Mouse (Mus musculus): ENCODE measurements around the gene Yeats2. TPM values are rescaled to one million over a fixed set of nuclear protein-coding genes. Genes with fewer than 3 reads are reported as not detected.
"Not testable (repeated sequence)": the region's sequence is repeated elsewhere in the genome, so short reads cannot be mapped to it uniquely, and the experiment has no call there.

The Yeats2 gene
- 48.6 and 51.1 TPM in 2 replicates for polyA plus RNA-seq (2016; fragmentation: Nextera tagmentation; extraction: Ambion mirVana)

DNA sequence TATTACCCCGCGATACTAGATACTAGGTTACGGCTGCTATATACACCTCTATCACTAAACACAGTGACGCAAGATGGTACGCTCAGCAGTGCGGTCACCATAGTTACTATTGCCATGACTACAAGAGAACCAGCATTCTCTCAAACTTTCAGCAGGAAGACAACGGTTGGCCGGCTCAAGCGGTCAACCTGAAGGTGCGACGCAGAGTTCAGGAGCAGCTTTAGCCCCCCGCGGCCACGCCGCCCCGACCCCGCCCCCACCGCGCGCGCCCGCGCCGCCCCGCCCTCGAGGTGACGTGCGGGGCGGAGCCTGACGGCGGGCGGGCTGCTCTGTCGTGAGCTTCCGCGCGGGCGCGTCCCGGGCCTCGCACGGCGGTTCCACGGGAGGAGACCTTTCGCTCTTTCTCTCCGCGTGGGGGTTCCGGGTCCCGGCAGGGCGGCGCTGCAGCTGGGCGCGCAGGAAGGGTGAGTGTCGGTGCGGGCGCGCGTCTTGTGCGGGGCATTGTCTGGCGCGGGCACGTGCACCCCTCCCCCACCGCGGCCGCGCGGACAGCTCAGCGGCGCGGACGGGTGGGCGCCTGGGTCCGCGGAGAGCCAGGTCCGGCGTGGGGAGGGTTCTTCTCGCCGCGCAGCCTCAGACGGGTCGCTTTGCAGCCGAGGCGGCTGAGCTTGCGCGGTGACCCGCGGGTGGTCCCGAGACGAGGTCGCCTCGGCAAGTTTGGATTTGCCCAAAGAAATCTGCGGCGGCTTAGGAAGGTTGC, at the start of gene Yeats2:
Yeats2 (plus strand) TSS at position 292 of the 760 bp plus-strand sequence.
- ATAC-seq (ENCODE audit: low FRiP score) = peak; percentile 96
- under 1% methylated on average over 88 of the region's 92 CpGs for WGBS
- H3K27me3 ChIP-seq = no peaks in the 10 kb centered on the region
- H3K4me1 ChIP-seq = peaks cover 15% of the 10 kb centered on the region
- H3K9ac ChIP-seq = peak within 1 kb of the TSS; percentile 87
- H3K4me2 ChIP-seq = peak within 1 kb of the TSS; percentile 58
- peaks cover 12% of the 10 kb centered on the region; the same call in 1 of the 2 replicates for H3K36me3 ChIP-seq (replicated peaks)
- H3K4me3 ChIP-seq (replicated peaks) = peak within 1 kb of the TSS; percentile 76
- 0 out of 2 replicates have a peak, but pooled peaks cover 3% of the 10 kb centered on the region for H3K9me3 ChIP-seq
- peak within 1 kb of the TSS; percentile 95 for H3K27ac ChIP-seq

GRCm38 (mm10) chr16:20095966-20096365, 44.9 kb upstream of the Yeats2 start:
- H3K27ac ChIP-seq = no peak overlapping the region
- H3K9ac ChIP-seq = no peak overlapping the region
- no peak overlapping the region for H3K4me3 ChIP-seq (replicated peaks)
- H3K36me3 ChIP-seq (replicated peaks) = no peaks in the 10 kb centered on the region
- no peaks in the 10 kb centered on the region for H3K27me3 ChIP-seq
- no peaks in the 10 kb centered on the region for H3K9me3 ChIP-seq
- 71% methylated on average over 2 of the region's 2 CpGs for WGBS
- H3K4me2 ChIP-seq = no peak overlapping the region
- ATAC-seq (ENCODE audit: low FRiP score) = no peak
- H3K4me1 ChIP-seq = no peaks in the 10 kb centered on the region

GRCm38 (mm10) chr16:20097069-20097710, 43.7 kb upstream of the Yeats2 start, which contains the start of gene Klhl24:
Klhl24 (plus strand) TSS chr16:20097542.
- ATAC-seq (ENCODE audit: low FRiP score) = peak; percentile 97

GRCm38 (mm10) chr16:20097711-20098374, 43.0 kb upstream of the Yeats2 start:
- no peaks in the 10 kb centered on the region for H3K27me3 ChIP-seq
- H3K9ac ChIP-seq = peak overlapping the region; percentile 93
- H3K27ac ChIP-seq = peak overlapping the region; percentile 99
- H3K9me3 ChIP-seq = 0 out of 2 replicates have a peak, but pooled peaks cover 4% of the 10 kb centered on the region
- ATAC-seq (ENCODE audit: low FRiP score) = peak; percentile 90
- WGBS = under 1% methylated on average over 61 of the region's 61 CpGs
- peak overlapping the region; percentile 62 for H3K4me2 ChIP-seq
- H3K4me1 ChIP-seq = no peaks in the 10 kb centered on the region
- H3K36me3 ChIP-seq (replicated peaks) = 0 out of 2 replicates have a peak, but pooled peaks cover 6% of the 10 kb centered on the region
- H3K4me3 ChIP-seq (replicated peaks) = peak overlapping the region; percentile 93

More at GRCm38 (mm10) chr16:20097069-20097710, 43.7 kb upstream of the Yeats2 start, which contains the start of gene Klhl24:
- WGBS = 2% methylated on average over 29 of the region's 29 CpGs
- H3K36me3 ChIP-seq (replicated peaks) = no peaks in the 10 kb centered on the region
- H3K4me1 ChIP-seq = no peaks in the 10 kb centered on the region
- no peaks in the 10 kb centered on the region for H3K27me3 ChIP-seq
- H3K9ac ChIP-seq = peak within 1 kb of the TSS; percentile 93
- peak within 1 kb of the TSS; percentile 62 for H3K4me2 ChIP-seq
- peak within 1 kb of the TSS; percentile 93 for H3K4me3 ChIP-seq (replicated peaks)
- H3K27ac ChIP-seq = peak within 1 kb of the TSS; percentile 99
- no peaks in the 10 kb centered on the region for H3K9me3 ChIP-seq

DNA sequence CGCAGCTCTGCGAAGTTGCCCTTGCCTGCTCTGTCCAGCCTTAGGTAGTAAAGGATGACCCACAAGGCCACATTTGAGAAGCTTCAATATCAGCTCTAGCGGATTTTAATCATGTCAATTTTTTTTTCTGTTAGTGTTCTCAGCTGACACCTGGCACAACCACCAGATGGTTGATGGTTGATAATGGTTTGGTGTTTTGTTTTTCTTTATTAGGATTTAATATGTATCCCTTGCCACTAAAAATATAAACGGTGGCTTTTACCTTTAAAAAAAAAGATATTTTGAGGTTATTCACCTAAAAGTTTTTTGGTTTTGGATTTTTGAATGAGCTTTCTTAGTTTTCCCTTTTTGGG, 42.5 kb upstream of the Yeats2 start:
- Histone ChIP-seq H3K4me2 (peak overlapping the region; percentile 62), H3K9ac (peak overlapping the region; percentile 93), H3K27me3 (no peaks in the 10 kb centered on the region), H3K4me1 (no peaks in the 10 kb centered on the region), H3K36me3 (replicated peaks) (peaks cover 10% of the 10 kb centered on the region), H3K9me3 (peaks cover 7% of the 10 kb centered on the region; the same call in 1 of the 2 replicates), H3K4me3 (replicated peaks) (peak overlapping the region; percentile 93), H3K27ac (peak overlapping the region; percentile 99)
- ATAC-seq (ENCODE audit: low FRiP score) = no peak
- 10% methylated on average over 4 of the region's 4 CpGs for WGBS

DNA sequence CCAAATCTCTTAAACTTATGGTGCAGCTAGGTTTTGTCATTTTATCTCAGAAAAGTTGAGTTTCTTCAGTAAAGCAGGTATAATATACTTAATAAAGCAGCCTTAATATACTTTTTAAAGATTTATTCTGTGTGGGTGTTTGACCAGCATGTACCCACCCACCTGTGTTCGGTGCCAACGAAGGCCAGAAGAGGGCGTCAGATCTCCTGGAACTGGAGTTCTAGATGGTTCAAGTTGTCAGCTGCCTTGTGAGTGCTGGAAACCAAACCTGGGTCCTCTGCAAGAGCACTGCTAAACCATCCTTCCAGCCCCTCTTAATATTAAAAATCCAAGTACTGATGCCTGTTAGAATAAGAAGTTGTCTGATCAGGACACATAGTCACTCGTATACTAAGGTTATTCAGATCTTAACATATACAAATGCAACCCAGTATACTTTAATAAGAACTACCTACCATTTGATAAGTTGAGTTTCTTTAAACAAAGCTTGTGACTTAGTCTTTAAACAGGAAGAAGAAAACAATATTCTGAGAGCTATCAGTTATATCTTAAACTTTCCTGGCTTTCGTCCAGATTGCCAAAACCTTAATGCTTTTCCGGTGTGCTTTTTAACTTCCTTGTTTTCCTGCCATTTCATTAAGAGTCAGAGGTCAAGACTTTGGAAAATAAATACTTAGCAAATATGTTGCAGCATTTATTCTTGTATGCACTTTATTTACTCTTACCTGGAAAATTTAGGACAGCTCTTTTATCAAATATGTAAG, 41.8 kb upstream of the Yeats2 start:
- Histone ChIP-seq H3K4me2 (peak overlapping the region; percentile 62; the same call in 1 of the 2 replicates), H3K4me1 (no peaks in the 10 kb centered on the region), H3K36me3 (replicated peaks) (peaks cover 17% of the 10 kb centered on the region), H3K9me3 (peaks cover 14% of the 10 kb centered on the region), H3K9ac (no peak overlapping the region), H3K27ac (no peak overlapping the region), H3K27me3 (no peaks in the 10 kb centered on the region), H3K4me3 (replicated peaks) (peak overlapping the region; percentile 93; the same call in 1 of the 2 replicates)
- 96% methylated on average over 6 of the region's 6 CpGs for WGBS
- ATAC-seq (ENCODE audit: low FRiP score) = no peak

- Histone ChIP-seq H3K27me3 (no peaks in the 10 kb centered on the region), H3K27ac (no peak overlapping the region), H3K9me3 (peaks cover 17% of the 10 kb centered on the region), H3K9ac (no peak overlapping the region), H3K4me1 (no peaks in the 10 kb centered on the region), H3K4me3 (replicated peaks) (no peak overlapping the region), H3K36me3 (replicated peaks) (peaks cover 80% of the 10 kb centered on the region), H3K4me2 (no peak overlapping the region)
- no peak for ATAC-seq (ENCODE audit: low FRiP score)
- WGBS = 94% methylated on average over 8 of the region's 8 CpGs
These were observed 33.9 kb upstream of the Yeats2 start for GRCm38 (mm10) chr16:20106996-20107395.

GRCm38 (mm10) chr16:20108961-20109360, 31.9 kb upstream of the Yeats2 start:
- Histone ChIP-seq H3K36me3 (replicated peaks) (peaks cover 67% of the 10 kb centered on the region), H3K4me1 (no peaks in the 10 kb centered on the region), H3K9ac (no peak overlapping the region), H3K4me3 (replicated peaks) (no peak overlapping the region), H3K27ac (no peak overlapping the region), H3K27me3 (no peaks in the 10 kb centered on the region), H3K4me2 (no peak overlapping the region), H3K9me3 (peaks cover 3% of the 10 kb centered on the region)
- WGBS = 95% methylated on average over 6 of the region's 6 CpGs
- no peak for ATAC-seq (ENCODE audit: low FRiP score)

DNA sequence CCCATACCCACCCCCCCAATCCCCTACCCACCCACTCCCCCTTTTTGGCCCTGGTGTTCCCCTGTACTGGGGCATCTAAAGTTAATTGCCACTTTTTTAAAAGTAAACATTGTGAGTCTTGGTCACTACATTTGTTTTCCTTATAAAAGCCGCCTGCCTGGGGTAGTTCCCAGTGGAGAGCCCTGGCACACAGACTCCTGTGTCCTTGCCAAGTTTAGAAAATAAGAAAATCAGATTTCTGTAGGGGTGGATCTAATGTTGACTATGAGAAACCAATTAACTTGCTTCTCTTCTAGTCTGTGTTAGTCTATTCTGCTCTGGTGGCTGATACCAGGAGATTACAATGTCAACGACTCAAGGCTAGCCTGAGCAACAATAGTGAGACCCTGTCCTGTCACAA, 28.2 kb upstream of the Yeats2 start:
- Histone ChIP-seq H3K4me3 (replicated peaks) (no peak overlapping the region), H3K4me2 (no peak overlapping the region), H3K27ac (no peak overlapping the region), H3K9ac (no peak overlapping the region), H3K9me3 (no peaks in the 10 kb centered on the region), H3K27me3 (no peaks in the 10 kb centered on the region), H3K36me3 (replicated peaks) (peaks cover 68% of the 10 kb centered on the region), H3K4me1 (peaks cover 5% of the 10 kb centered on the region; the same call in 1 of the 2 replicates)
- 82% methylated on average over 2 of the region's 2 CpGs for WGBS
- no peak for ATAC-seq (ENCODE audit: low FRiP score)

GRCm38 (mm10) chr16:20116069-20116468, 24.8 kb upstream of the Yeats2 start:
- Histone ChIP-seq H3K9ac (no peak overlapping the region), H3K27ac (no peak overlapping the region), H3K9me3 (no peaks in the 10 kb centered on the region), H3K27me3 (no peaks in the 10 kb centered on the region), H3K36me3 (replicated peaks) (peaks cover 60% of the 10 kb centered on the region), H3K4me3 (replicated peaks) (no peak overlapping the region), H3K4me1 (peaks cover 9% of the 10 kb centered on the region), H3K4me2 (no peak overlapping the region)
- 75% methylated on average over 4 of the region's 4 CpGs for WGBS
- no peak for ATAC-seq (ENCODE audit: low FRiP score)

DNA sequence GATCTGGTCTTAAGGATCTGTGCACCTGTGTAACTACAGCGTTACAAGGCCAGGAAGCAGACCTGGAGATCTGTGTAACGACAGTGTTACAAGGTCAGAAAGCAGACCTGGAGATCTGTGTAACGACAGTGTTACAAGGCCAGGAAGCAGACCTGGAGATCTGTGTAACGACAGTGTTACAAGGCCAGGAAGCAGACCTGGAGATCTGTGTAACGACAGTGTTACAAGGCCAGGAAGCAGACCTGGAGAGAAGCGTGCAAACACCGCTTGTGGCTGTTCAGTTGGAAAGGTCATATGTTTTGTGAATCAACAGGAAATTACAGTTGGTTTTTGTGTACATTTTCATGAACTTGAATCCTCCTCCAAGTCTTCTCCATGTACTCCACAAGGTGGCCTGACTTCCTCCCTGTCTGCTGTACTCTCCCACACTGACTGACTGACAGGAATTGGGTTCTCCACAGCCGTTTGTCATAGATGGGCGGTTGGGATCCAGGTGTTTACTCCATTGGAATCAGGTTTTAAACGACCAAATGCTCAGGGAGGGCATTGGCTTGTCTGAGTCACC, 14.5 kb upstream of the Yeats2 start:
- not testable (repeated sequence) for H3K9ac ChIP-seq; H3K27ac ChIP-seq; ATAC-seq (ENCODE audit: low FRiP score); H3K4me1 ChIP-seq; H3K4me2 ChIP-seq; H3K4me3 ChIP-seq (replicated peaks); H3K27me3 ChIP-seq; H3K9me3 ChIP-seq
- H3K36me3 ChIP-seq (replicated peaks) = peaks cover 38% of the 10 kb centered on the region
- WGBS = 88% methylated on average over 10 of the region's 10 CpGs
